Mouse (Mus musculus): ENCODE measurements around the gene Plscr5.
A peak's percentile ranks its signal among the peaks of the same experiment; 100 is the strongest.
"Not testable (repeated sequence)": the region's sequence is repeated elsewhere in the genome, so short reads cannot be mapped to it uniquely, and the experiment has no call there.

Gene Plscr5

DNA sequence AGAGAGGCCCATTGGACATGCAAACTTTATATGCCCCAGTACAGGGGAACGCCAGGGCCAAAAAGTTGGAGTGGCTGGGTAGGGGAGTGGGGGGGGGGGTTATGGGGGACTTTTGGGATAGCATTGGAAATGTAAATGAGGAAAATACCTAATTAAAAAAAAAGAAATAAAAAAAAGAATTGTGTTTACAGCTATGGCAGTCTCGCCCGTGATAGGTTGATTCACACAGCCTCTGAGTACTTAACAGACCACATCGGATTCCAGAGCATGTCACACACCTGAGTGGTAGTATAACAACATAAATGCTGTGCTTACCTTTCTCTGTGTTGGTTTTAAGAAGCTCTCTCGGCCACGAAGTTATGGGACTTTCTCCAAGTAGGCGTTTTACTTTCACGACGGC lies at the start of gene Plscr5:
Gene Plscr5 (plus strand): TSS at position 301 of the 400 bp plus-strand sequence.
- DNase-seq = not testable (repeated sequence)

DNA sequence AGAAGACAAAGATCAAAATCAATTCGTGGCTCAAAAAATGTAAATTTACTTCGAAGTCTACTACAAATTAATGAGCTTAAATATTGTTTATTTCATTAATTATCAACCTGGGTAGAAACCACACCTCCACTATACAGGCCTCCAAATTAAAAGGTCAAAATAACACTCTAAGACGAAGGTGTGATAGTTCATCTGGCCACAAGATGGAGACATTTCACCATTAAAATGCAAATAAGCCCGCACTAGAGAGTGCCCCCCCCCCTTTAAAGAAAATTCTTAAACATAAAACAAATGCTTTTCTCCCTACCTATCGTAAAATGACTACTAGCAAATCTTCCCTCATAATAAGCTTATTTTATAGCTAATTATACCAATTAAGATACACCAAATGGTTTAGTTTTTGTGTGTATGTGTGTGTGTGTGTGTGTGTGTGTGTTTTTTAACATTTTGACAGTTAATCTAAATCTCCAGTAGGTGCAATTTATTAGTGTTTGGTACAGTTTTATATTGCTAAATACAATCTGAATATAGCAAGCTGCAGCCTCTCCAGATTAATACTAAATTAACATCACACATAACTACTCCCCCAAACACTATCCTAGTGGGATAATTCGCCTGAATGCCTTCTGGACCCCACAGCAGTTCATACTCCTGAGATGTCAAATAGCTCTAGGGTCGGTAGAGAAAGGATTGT lies 45.0 kb upstream of the Plscr5 start:
- peak; percentile 38 for DNase-seq

DNA sequence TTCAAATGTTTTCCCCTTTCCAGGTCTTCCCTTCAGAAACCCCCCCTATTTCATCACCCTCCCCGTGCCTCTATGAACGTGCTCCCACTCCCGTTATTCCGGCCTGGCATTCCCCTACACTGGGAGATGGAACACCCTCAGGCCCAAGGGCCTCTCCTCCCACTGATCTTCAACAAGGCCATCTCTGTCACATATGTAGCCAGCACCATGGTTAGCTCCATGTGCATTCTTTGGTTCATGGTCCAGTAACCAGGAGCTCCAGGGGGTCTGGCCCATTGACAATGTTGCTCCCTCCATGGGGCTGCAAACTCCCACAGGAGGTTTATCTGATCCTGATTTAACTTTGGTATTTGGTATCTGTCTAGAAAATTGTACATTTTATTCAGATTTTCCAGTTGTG lies 30.5 kb upstream of the Plscr5 start:
- peak; percentile 4 for DNase-seq

DNA sequence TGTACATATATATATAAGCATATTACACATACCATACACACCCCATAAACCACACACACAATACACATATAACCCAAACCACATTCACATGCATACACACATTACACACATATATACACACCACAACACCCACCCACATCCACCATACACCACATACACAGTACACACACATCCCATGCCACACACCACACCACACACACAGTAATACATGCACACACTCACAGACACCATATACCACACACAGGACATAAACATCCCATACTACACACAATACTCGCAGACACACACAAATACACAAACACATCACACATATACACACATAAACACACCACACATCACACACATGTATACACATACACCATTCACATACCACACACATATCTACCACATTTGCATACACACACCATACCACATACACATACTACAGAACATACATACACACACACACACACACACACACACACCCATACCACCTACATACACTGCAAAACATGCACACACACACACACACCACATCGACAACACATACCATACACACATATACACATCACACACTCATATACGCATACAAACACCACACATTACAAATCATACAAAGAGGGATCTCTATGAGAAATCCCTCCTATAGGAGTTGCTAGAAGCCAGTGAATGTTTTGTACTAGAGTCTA lies 19.3 kb upstream of the Plscr5 start:
- DNase-seq = no peak

DNA sequence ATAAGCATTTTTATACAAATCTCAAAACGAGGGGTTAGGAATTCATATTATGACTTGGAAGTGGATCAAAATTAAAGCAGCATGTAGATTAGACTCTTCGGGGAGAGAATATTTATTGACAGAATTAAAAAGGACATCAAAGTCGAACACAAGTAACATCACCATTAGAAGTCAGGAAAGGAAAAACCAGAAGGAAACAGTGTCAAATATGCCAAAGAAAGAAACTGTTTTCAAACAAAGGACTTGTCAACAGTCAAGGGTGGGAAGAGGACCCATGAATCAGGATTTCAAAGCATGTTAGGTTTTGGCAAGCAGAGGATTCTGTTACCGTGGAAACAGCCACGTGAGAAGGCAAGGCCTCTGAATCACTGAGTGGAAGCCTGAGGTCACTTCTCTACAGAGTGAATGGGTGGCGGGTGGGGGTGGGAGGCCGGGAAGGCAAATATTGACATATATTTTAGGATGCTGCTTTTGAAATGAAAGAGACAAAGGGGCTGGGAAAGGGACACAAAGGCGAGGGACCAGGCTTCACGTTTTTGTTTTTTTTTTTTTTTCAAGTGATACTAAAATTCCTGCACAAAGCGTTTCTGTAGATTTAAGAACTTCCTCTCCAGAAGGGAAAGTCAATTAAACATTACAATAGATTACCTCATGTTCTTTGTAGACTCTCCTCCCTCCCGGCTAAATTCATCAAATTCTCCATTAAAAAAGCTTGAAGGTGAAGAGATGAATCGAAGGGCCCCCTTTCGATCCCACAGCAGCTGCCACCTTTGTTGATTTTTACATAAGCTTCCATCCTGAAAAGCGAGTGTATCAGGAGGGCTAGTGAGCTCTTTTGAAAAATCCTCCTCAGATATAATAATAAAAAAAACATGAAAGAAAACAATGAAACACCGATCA lies 18.3 kb upstream of the Plscr5 start:
- peak; percentile 6 for DNase-seq

DNA sequence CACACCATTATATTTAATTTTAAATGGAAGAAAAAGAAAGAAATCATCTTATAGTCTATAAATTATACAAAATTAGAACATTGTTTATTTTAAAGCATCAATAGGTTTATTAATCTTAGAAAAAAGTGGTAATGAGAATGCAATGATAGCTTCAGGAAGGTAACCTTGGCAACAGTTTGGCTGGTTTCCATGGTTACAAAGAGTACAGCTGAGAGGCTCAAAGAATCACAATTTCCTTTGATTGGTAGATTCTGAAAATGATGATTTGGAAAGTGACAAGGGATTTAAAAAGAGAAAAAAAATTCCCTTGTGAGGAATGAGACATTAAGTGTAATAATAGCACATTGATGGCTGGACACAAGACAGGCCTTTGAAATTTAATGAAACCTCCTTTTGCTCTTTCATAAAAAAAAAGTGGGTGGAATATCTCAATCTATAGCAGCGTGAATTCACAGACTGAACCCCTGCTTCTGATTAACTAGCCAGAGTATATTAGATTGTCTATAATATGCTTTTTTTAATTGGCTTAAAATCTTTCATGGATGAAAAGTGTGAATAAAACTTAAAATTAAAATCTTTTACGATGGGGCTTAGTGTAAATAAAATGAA lies 13.8 kb upstream of the Plscr5 start:
- DNase-seq = no peak

DNA sequence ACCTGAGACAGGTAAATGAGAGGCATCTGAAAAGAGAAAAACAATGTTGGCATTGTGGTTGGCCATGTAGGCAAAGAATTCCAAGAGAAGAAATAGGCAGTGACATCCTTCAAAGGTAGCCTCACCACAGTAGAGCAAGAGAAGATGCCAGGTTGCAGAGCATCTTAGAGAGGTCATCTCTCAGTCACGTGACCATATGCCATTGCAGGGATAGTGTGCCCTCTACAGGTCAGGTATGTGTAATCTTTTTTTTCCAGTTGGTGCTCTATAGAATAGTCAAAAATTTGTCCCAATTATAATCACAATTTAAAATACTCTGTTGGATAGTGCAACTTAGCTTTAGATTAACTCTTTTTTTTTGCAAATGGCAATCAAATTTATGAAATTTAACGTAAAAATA lies 1.4 kb upstream of the Plscr5 start:
- DNase-seq = no peak

DNA sequence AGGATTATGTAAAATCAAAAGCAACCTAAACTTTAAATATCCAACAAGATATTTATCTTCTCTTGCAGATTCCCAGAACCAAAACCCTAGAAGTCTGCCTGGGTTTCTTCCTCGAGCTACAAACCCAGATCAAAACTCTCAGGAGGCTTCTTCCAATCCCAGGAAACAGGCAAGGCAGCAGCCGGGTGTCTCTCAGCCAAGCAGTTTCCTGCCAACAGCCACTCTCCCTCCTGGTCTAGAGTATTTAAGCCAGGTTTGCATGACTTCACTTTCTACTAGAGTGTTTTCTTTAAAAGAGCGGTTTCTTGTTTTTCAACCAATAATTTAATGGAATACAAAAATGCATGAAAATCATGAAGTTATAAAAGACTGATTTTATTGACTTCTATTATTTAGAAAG lies 5.7 kb downstream of the Plscr5 start:
- no peak for DNase-seq

DNA sequence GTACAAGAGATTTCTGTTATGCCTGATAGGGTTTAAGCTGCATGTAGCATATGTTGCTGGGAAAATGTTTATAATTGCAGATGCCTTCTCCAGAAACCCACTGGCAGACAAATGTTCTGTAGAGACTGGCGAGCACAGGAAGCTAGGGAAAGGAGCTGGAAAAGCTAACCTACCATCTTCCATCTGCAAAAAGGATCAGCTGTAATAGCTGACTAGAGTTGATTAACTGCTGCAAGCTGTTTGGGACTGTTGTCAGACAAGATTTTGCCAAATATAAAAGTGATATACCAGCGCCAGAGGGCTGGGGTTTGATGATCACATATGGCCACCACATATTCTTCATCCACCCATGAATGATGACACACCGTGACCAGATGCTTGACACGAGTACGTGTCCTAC lies 6.8 kb downstream of the Plscr5 start:
- DNase-seq = no peak

DNA sequence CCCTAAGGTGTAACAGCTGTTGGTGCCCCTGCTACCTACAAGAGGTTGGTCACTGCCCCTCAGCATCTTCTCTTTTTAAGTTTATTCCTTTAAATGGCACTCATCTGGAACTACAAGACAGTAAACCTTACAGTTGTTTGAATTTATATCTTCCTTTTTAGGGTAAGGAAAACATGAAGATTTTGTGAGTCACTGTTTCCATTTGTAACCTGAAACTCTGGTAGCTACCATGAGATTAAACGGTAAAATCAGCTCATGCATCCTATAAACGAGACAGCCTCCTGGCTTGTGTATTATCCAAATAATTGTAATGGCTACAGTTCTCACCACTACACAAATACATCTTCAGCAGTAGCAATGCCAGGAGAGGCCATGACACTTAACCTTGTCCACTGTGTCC lies 11.7 kb downstream of the Plscr5 start:
- no peak for DNase-seq

DNA sequence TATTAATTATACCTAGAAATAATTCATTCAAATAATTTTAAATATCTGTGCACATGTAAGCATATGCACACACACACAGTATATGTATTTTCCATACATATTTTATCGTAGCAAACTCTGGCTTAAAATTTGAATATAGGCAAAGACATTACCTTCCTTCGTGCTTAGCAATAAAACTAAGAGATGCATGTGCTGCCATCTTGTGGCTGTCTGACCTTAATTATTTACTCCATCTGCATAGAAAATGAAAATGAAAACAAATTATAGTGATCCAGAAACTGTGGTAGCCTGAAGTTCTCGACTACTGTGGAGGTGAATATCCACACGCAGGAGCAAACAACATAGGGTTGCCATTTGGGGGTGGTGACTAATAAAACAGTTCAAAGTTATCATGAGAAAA lies 14.6 kb downstream of the Plscr5 start:
- peak; percentile 61 for DNase-seq

DNA sequence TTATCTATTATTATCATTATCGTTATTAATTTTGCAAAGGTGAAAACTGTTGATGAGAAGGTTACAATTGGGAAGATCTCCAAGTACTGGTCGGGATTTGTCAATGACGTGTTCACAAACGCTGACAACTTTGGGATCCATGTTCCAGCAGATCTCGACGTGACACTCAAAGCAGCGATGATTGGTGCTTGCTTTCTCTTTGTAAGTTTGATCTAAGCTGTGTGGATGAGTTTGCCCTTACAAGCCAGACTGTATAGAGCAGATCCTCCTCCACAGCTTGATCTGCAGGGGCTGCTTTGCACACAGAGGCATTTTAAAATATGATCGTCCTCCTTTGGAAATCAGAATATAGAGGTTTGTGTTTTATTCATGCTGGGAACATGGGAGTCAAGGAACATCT lies 15.0 kb downstream of the Plscr5 start:
- DNase-seq = no peak

DNA sequence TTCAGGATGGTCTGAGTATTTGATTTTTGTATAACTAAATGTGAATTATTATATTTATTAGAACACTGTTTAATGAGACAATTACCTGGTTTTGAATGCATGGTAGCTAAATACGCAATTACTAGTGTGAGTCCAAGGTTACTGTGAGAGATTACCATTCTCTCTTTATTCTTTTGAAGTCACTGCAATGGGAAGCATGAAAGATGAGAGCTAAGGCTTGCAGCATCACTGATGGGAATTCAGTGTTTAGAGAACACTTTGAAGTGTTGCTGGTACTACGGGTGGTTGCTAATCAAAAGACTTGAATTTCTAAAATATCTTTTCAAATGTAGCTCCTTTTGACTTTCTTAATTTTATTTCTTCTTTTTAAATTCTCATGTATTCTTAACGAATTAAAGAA lies 17.1 kb downstream of the Plscr5 start:
- no peak for DNase-seq

DNA sequence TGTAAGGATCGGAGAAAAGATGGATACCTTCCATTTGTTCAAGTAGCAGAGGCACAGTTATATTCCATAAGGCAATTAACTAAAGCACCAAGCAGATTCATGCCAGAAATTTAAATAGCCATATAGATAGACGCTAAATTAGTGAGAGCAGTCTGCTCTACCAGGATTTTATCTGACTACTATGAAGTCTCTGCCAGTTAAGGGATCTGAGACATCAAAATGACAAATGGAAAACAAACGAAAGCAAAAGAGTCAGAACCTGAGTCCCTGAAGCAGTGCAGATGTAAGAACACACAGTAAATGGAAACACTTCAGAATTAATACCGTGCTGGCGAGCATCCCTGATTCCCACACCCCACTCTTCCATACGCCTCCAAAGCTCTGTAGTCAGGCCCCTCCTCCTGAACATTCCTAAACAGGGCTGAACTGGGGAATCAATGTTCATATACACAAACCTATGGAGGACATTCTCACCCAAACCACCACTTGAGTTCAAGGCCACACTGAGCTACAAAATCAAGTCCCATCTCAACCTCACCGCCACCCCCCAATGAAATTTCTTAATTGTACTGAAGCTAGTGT lies 17.7 kb downstream of the Plscr5 start:
- no peak for DNase-seq

DNA sequence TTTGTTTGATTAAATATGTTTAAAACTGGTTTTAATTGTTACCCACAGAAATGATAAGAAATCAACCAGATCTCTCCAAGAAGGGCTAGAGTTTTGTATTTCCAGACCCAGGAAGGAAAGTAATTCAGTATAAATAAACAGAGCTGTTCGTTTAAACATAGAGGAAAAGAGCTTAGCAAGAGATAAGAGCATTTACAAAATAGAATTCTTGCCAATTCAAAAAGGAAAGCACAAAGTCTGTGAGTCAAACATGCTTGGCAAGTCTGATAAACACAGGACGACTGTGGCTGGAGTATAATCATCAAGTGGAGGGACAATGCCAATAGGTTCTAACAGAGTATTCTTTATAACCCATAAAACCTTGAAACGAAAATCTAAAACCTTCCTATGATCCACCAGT lies 18.3 kb downstream of the Plscr5 start:
- DNase-seq = no peak

DNA sequence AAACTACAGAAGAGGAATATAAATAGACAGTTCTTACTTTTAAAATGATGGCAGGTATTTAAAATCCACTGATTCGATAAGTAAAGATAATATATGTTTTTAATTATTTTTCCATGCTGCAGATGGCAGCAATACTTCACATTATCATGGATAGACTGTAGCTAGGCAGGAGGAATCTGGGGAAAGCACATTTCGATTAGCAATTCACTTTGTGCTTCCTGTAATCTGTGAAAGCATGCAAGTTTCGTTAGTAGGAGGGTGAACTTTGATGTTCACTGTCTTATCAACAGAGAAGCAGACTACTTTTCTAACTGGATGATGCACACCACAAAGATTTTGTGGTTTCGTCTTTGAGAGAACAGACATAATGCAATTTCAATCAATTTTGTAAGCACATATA lies 24.7 kb downstream of the Plscr5 start:
- DNase-seq = peak; percentile 6

DNA sequence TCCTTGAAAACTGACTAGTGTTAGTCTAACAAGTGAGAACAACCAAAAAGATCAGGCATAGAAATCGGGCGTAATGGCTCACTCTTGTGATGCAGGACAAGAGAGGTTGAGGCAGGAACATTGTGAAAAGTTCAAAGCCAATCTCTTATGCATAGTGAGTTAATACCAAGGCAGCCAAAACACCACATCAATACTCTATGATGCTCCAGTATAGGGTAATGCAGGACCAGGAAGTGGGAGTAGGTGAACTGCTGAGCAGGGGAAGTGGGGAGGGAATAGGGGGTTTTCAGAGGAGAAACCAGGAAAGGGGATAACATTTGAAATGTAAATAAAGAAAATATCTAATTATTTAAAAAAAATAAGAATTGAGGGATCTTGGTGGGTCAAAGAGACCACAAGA lies 25.2 kb downstream of the Plscr5 start:
- DNase-seq = no peak

DNA sequence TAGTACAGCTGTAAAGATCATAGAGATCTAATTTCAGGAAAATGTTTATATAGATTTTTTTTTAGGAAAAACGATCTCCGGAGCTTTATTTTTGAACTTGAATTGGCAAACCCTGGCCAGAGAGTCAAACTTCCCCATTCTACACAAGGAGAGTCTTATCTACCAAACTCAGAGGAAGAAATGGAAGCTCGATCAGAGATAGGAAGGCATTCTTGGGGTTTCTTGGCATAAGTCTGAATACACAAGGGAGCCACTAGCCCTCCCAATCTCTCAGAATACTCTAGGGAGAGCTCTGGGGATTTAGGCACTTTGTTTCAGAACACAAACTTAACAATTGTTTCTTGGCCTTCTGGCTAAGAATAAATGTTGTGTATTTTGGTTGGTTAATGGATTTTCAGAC lies 27.4 kb downstream of the Plscr5 start:
- DNase-seq = no peak

DNA sequence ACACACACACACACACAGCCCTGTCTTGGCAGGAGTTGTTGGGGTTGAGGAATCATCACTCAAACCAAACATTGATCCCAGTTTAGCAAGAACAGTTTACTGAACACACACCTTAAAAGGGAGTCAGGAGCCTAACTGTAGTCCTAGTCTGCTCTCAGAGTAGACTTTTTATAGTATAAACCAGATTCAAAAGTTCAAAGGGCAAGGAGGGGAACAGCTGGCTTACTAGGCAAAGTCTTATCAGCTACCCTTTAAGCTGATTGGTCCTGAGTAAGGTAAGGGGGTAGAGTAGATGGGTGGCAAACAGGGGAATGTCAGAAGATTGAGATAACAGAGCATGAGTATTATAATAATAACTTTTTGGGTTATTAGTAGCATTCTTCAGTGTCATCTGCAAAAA lies 28.7 kb downstream of the Plscr5 start:
- DNase-seq = no peak

DNA sequence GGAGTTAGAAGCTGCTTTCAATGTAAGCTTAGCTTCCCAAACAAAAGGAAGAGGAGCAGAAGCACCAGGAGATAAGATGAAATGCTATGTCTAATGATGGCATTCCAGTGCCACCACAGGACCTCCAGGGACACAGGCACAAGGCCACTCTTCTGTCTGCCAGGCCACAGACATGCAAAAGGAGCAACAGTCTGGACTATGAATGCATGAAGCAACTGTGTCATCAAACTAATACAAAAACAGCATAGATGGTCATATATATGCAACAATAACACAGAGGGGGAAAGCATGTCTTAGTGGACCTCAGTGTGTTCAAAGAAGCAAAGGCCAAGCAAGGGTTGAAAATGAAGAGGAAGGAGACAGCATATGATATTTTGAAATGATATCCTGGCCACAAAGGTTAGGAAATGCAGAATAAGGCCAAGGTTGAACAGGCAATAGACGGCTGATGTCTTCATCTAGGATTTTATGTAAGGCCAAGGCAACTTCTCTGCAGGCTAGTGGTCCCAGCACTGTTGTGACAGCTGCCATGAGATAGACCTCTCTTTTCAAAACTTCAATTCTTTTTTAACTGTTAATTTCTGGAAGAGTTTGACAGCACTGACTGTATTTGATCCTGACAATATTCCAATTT lies 32.0 kb downstream of the Plscr5 start:
- DNase-seq = no peak

DNA sequence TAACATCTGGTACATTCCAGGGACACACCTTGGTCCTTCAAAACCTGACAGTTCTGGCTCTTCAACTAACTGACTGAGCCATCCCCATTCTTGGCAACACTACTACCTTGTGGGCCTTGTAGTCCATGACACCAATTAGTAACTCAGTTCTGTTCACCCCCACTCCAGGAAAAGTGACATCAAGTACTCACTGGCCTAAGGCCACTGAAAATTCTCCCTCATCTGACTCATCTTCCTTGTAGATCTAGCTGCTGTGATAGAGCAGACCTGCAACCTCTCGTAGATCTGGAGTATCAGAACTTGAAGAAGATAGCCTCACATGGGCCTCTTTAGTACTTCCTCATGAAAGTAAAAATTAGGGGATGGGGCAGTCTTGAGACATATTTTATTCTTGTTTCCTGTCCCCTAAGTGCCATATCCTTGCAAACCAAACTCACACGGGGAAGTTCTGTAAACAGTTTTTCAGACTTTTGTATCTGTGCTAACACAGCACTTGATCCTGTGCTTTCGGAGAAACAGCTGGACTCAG lies 33.5 kb downstream of the Plscr5 start:
- DNase-seq = no peak

DNA sequence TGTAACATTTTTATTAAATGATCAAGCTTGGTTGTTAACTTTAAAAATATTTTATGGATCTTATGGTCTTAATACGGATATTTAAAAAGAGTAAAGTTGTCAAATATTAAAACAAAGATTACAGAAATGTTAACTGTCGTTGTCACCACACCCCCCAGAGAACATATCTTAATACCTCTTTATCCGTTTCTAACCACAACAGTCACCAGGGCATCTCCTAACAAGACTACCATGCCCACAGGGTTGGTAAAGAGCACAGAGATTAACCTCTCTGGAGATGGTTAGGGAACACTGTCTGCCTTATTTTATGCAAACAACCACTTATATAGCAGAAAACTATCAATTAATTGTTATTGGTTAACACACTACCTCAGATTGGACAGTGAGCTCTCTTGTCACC lies 34.1 kb downstream of the Plscr5 start:
- DNase-seq = no peak
